Mouse (Mus musculus) forebrain, embryonic 11.5 days (tissue): ENCODE measurements around the gene Trmt1l. TPM values are rescaled to one million over a fixed set of nuclear protein-coding genes. Genes with fewer than 3 reads are reported as not detected.

Experiments used
- ATAC-seq: fragments of 200-750 bp; cut with Nextera tagmentation; replicated peaks from 2 replicates; pipeline ENCODE4 v1.8.0; 2017; ENCODE audit warnings: moderate TSS enrichment; ENCODE audit not compliant: low FRiP score
- DNase-seq: peaks from one replicate; pipeline ENCODE4 v3.0.0-alpha.2; 2017; ENCODE audit warnings: low spot score
- H3K27ac ChIP-seq: fragments of 300-500 bp; sonication (generic); 2 replicates; pipeline ENCODE4 v1.5.1; 2014; ENCODE audit warnings: low read depth, low read length
- H3K27me3 ChIP-seq: fragments of 300-500 bp; sonication (generic); 2 replicates; pipeline ENCODE4 v1.6.1; 2014; ENCODE audit warnings: mild to moderate bottlenecking, low read length, mixed read lengths; ENCODE audit not compliant: control insufficient read depth, insufficient read depth
- H3K36me3 ChIP-seq: fragments of 300-500 bp; sonication (generic); 2 replicates; pipeline ENCODE4 v1.6.1; 2014; ENCODE audit warnings: mild to moderate bottlenecking, low read length, moderate library complexity, mixed read lengths; ENCODE audit not compliant: control insufficient read depth, insufficient read depth
- H3K4me1 ChIP-seq: fragments of 300-500 bp; sonication (generic); replicated peaks from 2 replicates; pipeline ENCODE4 v1.6.1; 2014; ENCODE audit warnings: low read length, mixed read lengths; ENCODE audit not compliant: control insufficient read depth, insufficient read depth
- H3K4me2 ChIP-seq: fragments of 300-500 bp; sonication (generic); 2 replicates; pipeline ENCODE4 v1.6.1; 2014; ENCODE audit warnings: low read depth, mild to moderate bottlenecking, low read length, moderate library complexity, mixed read lengths; ENCODE audit not compliant: severe bottlenecking
- H3K4me3 ChIP-seq: fragments of 300-500 bp; sonication (generic); 2 replicates; pipeline ENCODE4 v1.5.1; 2014; ENCODE audit warnings: low read depth, low read length
- H3K9ac ChIP-seq: fragments of 300-500 bp; sonication (generic); 2 replicates; pipeline ENCODE4 v1.6.1; 2014; ENCODE audit warnings: low read length
- H3K9me3 ChIP-seq: fragments of 300-500 bp; sonication (generic); 2 replicates; pipeline ENCODE4 v1.6.1; 2016; ENCODE audit warnings: low read length, mixed read lengths; ENCODE audit not compliant: control insufficient read depth
- WGBS: fragments of 180-500 bp; shearing (Covaris S2); extraction: QIAGEN DNeasy Blood & Tissue Kit; methylation state at CpG from one replicate; pipeline ENCODE4 v1.1.7; 2014; 5-methylcytosine and 5-hydroxymethylcytosine counted together
- polyA plus RNA-seq: library from polyadenylated mRNA; unstranded; fragments of >200 nt; fragmentation: Nextera tagmentation; extraction: Ambion mirVana; gene quantifications from 2 replicates; pipeline ENCODE4 v1.2.1, GENCODE M21; 2014

The Trmt1l gene
- polyA plus RNA-seq, 1 experiment from 2014 or later, result 61.9 TPM

DNA sequence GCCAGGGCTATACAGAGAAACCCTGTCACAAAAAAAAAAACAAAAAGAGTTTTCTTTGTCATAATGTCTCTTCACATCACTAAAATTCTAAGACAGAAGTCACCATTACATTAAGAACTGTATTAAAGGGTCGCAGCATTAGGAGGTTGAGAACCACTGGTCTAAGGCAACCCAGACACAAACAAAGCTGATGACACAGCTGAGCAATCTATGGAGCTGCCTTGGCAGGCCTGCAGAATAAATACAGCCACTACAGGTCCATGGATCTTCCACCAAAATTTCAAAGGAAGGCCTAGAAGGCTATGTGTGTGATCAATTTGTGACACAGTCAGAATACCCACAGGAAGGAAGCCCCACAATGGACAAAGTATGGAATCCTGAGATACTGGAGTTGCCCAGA lies 54.2 kb downstream of the Trmt1l start:
- no peaks in the 10 kb centered on the region for H3K36me3 ChIP-seq
- no peaks in the 10 kb centered on the region for H3K4me1 ChIP-seq
- ATAC-seq (no peak), DNase-seq (no peak)
- WGBS, result 97% methylated on average over 1 of the region's 1 CpGs
- H3K9me3 ChIP-seq, result no peaks in the 10 kb centered on the region
- no peak overlapping the region for H3K9ac ChIP-seq
- H3K27me3 ChIP-seq, result no peaks in the 10 kb centered on the region
- H3K4me2 ChIP-seq, result no peak overlapping the region
- no peak overlapping the region for H3K27ac ChIP-seq
- H3K4me3 ChIP-seq, result no peak overlapping the region

DNA sequence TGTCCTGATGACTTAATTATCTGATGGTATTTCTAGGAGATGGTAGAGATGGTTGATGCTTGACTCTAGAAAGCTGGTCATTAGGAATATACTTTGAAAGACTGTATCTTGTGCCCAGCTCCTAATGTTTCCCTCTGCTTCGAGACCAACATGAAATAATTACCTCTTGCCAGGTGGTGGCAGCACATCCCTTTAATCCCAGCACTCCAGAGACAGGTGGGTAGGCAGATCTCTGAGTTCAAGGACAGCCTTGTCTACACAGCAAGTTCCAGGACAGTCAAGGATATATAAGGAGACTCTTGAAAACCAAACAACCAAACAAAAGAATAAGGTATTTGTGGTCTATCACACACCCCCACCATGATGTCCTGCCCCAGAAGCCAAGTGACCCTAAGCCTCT lies 55.2 kb downstream of the Trmt1l start:
- 88% methylated on average over 1 of the region's 1 CpGs for WGBS
- Histone ChIP-seq H3K4me2 (no peak overlapping the region), H3K4me1 (no peaks in the 10 kb centered on the region), H3K9me3 (no peaks in the 10 kb centered on the region), H3K27me3 (no peaks in the 10 kb centered on the region), H3K9ac (no peak overlapping the region), H3K27ac (no peak overlapping the region), H3K36me3 (no peaks in the 10 kb centered on the region), H3K4me3 (no peak overlapping the region)
- DNase-seq (no peak), ATAC-seq (no peak)

DNA sequence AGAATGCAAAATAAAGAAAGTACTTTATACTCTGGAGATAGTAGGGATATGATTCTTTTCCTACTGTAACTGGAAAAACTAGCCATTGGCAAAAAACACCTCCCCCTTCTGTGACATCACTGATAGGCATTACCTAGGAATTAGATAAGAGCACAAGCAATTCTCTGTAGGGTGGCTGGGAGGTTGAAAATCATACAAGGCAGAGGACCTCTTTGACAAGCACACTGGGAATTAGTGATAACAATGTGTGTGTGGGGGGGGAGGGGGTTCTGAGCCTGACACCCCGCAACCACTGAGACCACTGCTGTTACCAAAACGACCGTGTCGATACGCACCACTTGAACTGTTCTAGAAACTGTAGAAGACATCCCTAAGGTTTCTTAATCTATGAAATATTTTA lies 56.4 kb downstream of the Trmt1l start:
- no peak for ATAC-seq

DNA sequence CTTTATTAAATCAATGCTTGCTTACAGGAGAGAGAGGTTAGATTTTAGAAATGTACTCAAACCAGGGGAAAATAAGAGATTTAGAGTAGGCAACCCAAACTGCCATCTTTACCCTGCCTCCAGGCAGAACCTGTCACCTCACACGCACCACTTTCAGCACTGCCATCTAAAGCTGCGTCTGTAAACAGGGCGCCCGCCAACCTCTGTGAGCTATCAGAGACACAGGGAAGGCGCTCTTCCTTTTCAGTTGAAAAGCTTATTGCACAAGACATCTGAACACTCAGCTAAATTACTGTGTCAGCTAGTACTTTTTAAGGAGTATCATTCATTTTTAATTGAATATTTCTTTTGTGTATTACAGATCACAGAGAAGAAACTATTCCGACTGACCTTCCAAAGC lies 61.5 kb downstream of the Trmt1l start:
- no peak for ATAC-seq

More for the DNA sequence above, 56.4 kb downstream of the Trmt1l start:
- no peak overlapping the region for H3K4me2 ChIP-seq
- WGBS, result 91% methylated on average over 5 of the region's 5 CpGs
- H3K4me3 ChIP-seq, result no peak overlapping the region
- no peak overlapping the region for H3K27ac ChIP-seq
- H3K27me3 ChIP-seq, result no peaks in the 10 kb centered on the region
- H3K36me3 ChIP-seq, result no peaks in the 10 kb centered on the region
- no peaks in the 10 kb centered on the region for H3K4me1 ChIP-seq
- no peaks in the 10 kb centered on the region for H3K9me3 ChIP-seq
- H3K9ac ChIP-seq, result no peak overlapping the region
- no peak for DNase-seq

DNA sequence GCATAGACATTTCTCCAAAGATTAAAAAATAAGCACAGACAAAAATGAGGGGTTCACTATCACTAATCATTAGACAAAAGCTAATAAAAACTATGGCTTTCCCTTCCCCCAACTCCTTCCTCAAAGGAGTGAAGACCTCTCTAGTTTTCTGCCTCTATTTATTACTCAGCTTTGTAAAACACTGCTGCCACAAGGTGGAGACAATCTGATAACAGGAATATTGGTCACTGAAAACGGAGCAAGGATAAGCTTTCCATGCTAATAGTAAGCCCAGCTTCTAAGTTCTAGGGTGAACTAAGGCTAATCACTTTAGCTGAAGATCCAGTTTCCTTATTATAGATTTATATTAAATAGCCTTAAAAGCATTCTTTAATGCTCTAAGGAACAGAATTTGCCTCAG lies 64.1 kb downstream of the Trmt1l start:
- no peaks in the 10 kb centered on the region for H3K9me3 ChIP-seq
- H3K27me3 ChIP-seq, result no peaks in the 10 kb centered on the region
- no peaks in the 10 kb centered on the region for H3K36me3 ChIP-seq
- ATAC-seq (no peak), DNase-seq (no peak)
- no peak overlapping the region for H3K9ac ChIP-seq
- no peak overlapping the region for H3K4me2 ChIP-seq
- 62% methylated on average over 1 of the region's 1 CpGs for WGBS
- H3K4me3 ChIP-seq, result no peak overlapping the region
- no peak overlapping the region for H3K27ac ChIP-seq
- H3K4me1 ChIP-seq, result no peaks in the 10 kb centered on the region

More for the DNA sequence above, 61.5 kb downstream of the Trmt1l start:
- no peaks in the 10 kb centered on the region for H3K4me1 ChIP-seq
- H3K4me3 ChIP-seq, result no peak overlapping the region
- no peaks in the 10 kb centered on the region for H3K27me3 ChIP-seq
- 90% methylated on average over 6 of the region's 6 CpGs for WGBS
- no peaks in the 10 kb centered on the region for H3K9me3 ChIP-seq
- H3K36me3 ChIP-seq, result no peaks in the 10 kb centered on the region
- no peak overlapping the region for H3K27ac ChIP-seq
- no peak for DNase-seq
- H3K9ac ChIP-seq, result no peak overlapping the region
- H3K4me2 ChIP-seq, result no peak overlapping the region

DNA sequence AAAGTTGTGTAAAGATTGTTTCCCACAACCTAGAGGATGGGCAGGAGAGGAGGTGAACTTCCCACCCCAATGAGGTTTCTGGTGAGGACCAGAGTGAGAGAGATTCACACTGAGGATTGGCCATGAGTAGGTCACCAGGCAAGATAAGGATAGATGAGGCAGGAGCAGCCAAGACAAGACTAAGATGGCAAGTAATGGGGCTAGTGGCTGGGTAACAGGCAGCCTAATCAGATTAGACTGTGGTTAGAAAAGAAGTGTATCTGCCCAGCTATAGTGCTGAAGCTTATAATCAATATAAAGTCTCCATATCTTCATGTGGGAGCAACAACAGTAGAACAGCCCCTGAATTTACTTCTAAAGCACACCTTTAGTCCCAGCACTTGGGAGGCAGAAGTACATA lies 65.5 kb downstream of the Trmt1l start:
- Histone ChIP-seq H3K9ac (no peak overlapping the region), H3K4me1 (no peaks in the 10 kb centered on the region), H3K27ac (no peak overlapping the region), H3K36me3 (no peaks in the 10 kb centered on the region), H3K27me3 (no peaks in the 10 kb centered on the region), H3K9me3 (no peaks in the 10 kb centered on the region), H3K4me2 (no peak overlapping the region), H3K4me3 (no peak overlapping the region)
- ATAC-seq, result no peak
- DNase-seq, result no peak

DNA sequence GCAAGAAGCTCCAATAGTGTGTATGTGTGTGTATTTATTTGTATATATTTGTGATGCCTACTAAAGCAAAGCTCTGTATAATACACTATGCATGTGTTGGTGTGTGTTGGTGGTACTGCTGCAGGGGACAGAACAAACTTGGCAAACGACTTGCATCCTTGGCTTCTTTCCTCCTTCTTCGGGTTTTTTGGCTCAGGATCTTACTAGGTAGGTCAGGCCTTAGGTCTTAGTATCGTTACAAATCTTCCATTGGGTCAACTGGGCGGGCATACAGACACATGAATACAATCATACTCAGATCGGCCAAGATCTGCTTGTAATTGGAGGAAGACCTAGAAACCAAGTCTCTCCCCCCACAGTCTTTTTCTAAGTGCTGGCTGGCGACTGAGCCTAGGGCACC lies 66.4 kb downstream of the Trmt1l start:
- 90% methylated on average over 6 of the region's 6 CpGs for WGBS
- Histone ChIP-seq H3K9ac (no peak overlapping the region), H3K4me2 (no peak overlapping the region), H3K36me3 (no peaks in the 10 kb centered on the region), H3K27ac (no peak overlapping the region), H3K27me3 (no peaks in the 10 kb centered on the region), H3K9me3 (no peaks in the 10 kb centered on the region), H3K4me3 (no peak overlapping the region), H3K4me1 (no peaks in the 10 kb centered on the region)
- DNase-seq, result no peak
- no peak for ATAC-seq

DNA sequence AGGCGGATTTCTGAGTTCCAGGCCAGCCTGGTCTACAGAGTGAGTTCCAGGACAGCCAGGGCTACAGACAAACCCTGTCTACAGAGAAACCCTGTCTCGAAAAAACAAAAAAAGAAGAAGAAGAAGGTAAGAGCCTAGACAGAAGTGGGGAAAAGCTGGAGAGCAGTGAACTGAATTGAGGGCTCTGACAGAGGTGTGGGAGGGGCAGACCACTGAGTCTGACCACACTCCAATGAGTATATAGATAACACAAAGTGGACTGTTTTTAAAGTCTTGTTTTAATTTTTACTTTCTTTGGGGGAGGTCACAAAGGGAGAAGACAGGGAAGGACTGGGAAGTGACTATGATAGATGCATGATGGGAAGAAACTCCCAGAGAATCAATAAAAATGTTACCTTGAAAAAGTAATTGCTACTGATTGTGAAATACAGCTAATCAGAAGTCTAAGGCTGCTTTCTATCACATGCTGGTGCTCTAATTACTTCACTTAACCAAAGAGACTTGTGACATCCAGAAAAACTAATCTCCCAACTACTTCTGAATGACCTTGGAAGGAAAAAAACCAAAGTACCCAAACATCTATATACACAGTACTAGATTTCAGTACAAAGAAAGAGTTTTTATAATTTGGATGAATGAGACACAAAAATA lies 67.4 kb downstream of the Trmt1l start:
- H3K9ac ChIP-seq, result no peak overlapping the region
- no peak for DNase-seq
- no peak for ATAC-seq
- H3K27ac ChIP-seq, result no peak overlapping the region
- 93% methylated on average over 2 of the region's 2 CpGs for WGBS
- no peaks in the 10 kb centered on the region for H3K27me3 ChIP-seq
- H3K9me3 ChIP-seq, result no peaks in the 10 kb centered on the region
- no peaks in the 10 kb centered on the region for H3K4me1 ChIP-seq
- H3K4me3 ChIP-seq, result no peak overlapping the region
- H3K4me2 ChIP-seq, result no peak overlapping the region
- H3K36me3 ChIP-seq, result no peaks in the 10 kb centered on the region

DNA sequence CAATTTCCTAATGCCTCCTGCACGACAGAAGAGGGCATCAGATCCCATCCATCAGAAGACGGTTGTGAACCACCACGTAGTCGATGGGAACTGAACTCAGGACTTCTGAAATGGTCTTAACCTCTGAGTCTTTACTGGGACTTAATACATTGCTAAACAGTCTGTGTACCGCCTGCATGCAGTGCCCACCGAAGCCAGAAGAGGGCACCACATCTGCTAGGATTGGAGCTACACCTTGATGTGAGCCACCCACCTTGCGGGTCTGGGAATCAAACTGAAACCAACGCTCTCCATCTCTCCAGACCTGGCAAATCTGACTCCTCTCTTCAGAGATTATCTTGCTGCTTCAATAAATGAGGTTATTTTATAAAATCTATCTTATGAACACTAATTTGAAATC lies 68.7 kb downstream of the Trmt1l start:
- DNase-seq (peak; percentile 71), ATAC-seq (no peak)
- H3K4me2 ChIP-seq, result no peak overlapping the region
- H3K9ac ChIP-seq, result no peak overlapping the region
- H3K36me3 ChIP-seq, result no peaks in the 10 kb centered on the region
- H3K4me3 ChIP-seq, result no peak overlapping the region
- no peak overlapping the region for H3K27ac ChIP-seq
- 89% methylated on average over 8 of the region's 8 CpGs for WGBS
- no peaks in the 10 kb centered on the region for H3K4me1 ChIP-seq
- no peaks in the 10 kb centered on the region for H3K27me3 ChIP-seq
- H3K9me3 ChIP-seq, result no peaks in the 10 kb centered on the region
